Mouse (Mus musculus) frontal cortex, adult 2 months (tissue): ENCODE measurements around the gene Inhbb. TPM values are rescaled to one million over a fixed set of nuclear protein-coding genes. Genes with fewer than 3 reads are reported as not detected.

Experiments used
- DNase-seq, 2 experiments: peaks; one replicate each; pipeline ENCODE4 v3.0.0; 2022; ENCODE audit warnings: low spot score in 1 of 2; ENCODE audit errors: extremely low spot score in 1 of 2
- polyA plus RNA-seq: library from polyadenylated mRNA; depleted of rRNA; stranded (reverse); fragments of >200 nt; gene quantifications from 2 replicates; pipeline ENCODE4 v1.2.3, GENCODE M21; 2012

Gene Inhbb
- polyA plus RNA-seq, 1 experiment: 3.4 TPM

DNA sequence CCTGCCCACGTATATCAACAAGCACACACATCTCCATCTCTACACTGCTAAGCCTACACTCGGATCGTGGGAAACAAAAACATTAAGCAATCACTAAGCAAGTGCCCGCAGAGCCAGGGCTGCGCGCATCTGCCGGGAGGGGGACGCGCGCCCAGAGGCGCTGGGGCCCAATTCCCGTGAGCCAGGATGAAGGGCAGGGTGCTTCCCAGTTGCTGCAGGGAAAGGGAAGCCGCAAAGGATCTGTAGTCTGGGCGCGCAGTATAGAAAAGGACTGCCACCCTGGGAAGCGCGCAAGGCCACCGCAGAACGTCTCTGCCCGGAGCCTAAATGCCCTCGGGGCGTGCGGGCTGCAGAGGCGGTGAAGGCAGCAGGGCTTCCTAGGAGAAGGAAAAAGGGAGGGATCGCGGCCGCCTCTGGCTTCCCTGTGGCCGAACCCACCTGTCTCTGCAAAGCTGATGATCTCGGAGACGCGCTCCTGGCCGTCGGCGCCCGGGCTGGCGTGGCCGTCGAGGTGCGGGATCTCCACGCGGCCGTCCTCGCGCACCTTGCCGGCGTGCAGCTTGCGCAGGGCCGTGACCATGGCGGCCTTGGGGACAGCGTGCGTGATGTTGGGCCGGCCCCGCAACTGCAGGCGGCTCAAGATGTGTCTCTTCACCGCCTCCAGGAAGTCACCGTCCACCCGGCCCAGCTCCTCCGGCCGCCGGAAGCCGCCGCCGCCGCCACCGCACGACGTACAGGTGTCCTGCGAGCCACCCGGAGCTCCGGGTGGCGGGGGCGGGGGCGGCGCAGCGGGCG, 1.7 kb downstream of the Inhbb start:
- no peak for DNase-seq

GRCm38 (mm10) chr1:119419151-119420105, 2.6 kb downstream of the Inhbb start:
- DNase-seq: peak in 1 of 2 experiments; percentile 47

DNA sequence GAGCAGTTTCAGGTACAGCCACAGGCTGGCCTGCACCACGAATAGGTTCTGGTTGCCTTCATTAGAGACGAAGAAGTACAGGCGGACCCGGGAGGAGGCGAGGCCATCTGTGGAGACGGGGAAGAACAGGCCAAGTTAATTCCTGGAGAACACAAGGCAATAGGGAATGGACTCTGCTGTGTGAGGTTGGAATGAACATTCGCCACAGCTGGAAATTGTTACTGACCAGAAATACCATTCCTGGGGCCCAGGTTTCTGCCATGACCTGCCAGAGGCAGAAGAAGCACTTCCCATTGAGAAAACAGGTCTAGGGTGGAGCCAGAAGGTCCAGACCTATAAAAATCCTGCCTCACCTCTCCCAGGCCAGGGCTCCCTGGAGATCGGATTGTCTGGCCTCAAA, 4.1 kb downstream of the Inhbb start:
- DNase-seq: no peak

- no peak for DNase-seq
Observed at GRCm38 (mm10) chr1:119417542-119417941, 4.5 kb downstream of the Inhbb start.

GRCm38 (mm10) chr1:119416610-119417009, 5.4 kb downstream of the Inhbb start:
- no peak for DNase-seq

- DNase-seq: no peak
Observed at GRCm38 (mm10) chr1:119416177-119416576, 5.9 kb downstream of the Inhbb start.

GRCm38 (mm10) chr1:119415151-119415550, 6.9 kb downstream of the Inhbb start:
- no peak for DNase-seq

GRCm38 (mm10) chr1:119410661-119411060, 11.4 kb downstream of the Inhbb start:
- DNase-seq: no peak

- no peak for DNase-seq
Observed at GRCm38 (mm10) chr1:119409599-119410168, 12.4 kb downstream of the Inhbb start.

GRCm38 (mm10) chr1:119409106-119409505, 12.9 kb downstream of the Inhbb start:
- no peak for DNase-seq

DNA sequence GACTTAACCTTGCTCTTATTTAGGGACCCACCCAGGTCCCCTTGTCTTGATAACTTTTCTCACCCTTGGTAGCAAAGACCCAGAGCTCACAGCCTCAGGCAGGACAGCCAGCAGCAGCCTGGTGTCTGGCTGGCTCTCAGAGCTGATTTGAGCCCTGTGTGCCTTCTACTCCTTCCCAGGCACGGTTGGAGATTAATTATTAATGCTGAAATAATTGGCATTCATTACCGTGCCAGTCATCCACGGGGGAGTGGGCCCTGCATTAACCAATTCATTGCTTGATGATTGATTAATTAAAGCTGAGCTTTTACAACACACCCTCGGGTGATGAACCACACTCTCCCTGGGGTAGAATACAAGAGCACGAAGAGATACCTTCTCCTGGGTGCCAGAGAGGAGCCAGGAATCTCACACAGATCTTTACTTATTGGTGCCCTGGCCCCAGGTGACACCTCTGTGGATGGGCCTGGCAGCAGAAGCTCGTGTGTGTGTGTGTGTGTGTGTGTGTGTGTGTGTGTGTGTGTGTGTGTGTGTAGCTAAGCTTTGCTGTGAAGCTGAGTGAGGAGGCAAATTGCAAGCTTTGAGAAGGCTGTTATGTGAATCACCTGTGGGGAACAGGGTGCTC, 14.2 kb downstream of the Inhbb start:
- DNase-seq: no peak

- DNase-seq: no peak
Observed at GRCm38 (mm10) chr1:119404798-119405197, 17.2 kb downstream of the Inhbb start.

- no peak for DNase-seq
Observed at GRCm38 (mm10) chr1:119404341-119404740, 17.7 kb downstream of the Inhbb start.

DNA sequence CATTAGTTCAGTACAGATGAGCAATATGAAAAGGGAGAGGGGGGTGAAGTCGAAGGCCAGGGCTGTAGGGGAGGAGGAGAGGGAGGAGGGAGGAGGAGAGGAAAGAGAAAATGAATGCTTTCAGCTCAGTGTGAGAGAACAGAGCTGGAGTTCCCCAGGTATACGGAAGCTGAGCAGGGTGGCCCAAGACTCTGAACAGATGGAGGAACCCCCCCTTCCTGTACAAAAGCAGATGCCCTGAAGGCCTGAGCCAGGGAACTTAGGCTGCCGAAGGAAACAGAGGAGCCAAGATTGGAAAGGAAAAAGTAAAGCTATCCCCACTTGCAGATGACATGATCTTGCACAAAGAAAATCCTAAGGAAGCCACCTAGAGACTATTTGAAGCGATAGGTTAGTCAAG, 20.8 kb downstream of the Inhbb start:
- DNase-seq: no peak

GRCm38 (mm10) chr1:119398640-119399039, 23.4 kb downstream of the Inhbb start:
- no peak for DNase-seq

GRCm38 (mm10) chr1:119397839-119398238, 24.2 kb downstream of the Inhbb start:
- no peak for DNase-seq

GRCm38 (mm10) chr1:119391311-119391710, 30.7 kb downstream of the Inhbb start:
- DNase-seq: no peak

DNA sequence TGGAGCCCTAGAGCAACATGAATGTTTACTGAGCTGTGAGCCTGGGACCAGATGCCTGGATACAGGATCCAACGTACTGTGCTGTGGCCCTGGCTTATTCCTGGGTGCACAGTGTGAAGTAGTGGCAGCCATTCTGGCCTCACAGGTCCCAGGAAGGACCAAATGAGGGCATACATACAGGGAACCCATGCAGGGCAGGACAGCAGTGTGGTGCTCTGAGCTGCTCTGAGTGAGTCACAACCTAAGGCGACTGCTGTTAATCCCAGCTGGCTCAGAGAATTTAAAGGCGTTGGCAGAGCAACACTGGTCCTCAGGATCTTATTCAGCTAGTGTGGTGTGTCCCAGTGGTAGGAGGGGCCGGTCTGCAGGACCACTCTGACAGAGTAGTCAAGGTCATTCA, 31.4 kb downstream of the Inhbb start:
- DNase-seq: no peak

GRCm38 (mm10) chr1:119389771-119390500, 32.1 kb downstream of the Inhbb start:
- DNase-seq: peak in 1 of 2 experiments; percentile 26
